Mouse (Mus musculus): Measurements from ENCODE around the gene C1qtnf1.

GRCm38 (mm10) chr11:118495065-118495464, 67.1 kb downstream of the C1qtnf1 start:
- TF ChIP-seq POLR2A (IDR thresholded peaks at IDR 0.05; ENCODE audit: low read depth, low read length) = no peak
- no peak for TF ChIP-seq CTCF (conservative IDR thresholded peaks at IDR 0.05; ENCODE audit: insufficient read depth, insufficient read length, low read depth, low read length)
